Mouse (Mus musculus): Measurements from ENCODE around the gene Tmbim6. TPM values are rescaled to one million over a fixed set of nuclear protein-coding genes. Genes with fewer than 3 reads are reported as not detected.
A peak's percentile ranks its signal among the peaks of the same experiment; 100 is the strongest.

Gene Tmbim6
- total and polyA plus RNA-seq, 3 experiments: 207 to 334 (median 253) TPM

DNA sequence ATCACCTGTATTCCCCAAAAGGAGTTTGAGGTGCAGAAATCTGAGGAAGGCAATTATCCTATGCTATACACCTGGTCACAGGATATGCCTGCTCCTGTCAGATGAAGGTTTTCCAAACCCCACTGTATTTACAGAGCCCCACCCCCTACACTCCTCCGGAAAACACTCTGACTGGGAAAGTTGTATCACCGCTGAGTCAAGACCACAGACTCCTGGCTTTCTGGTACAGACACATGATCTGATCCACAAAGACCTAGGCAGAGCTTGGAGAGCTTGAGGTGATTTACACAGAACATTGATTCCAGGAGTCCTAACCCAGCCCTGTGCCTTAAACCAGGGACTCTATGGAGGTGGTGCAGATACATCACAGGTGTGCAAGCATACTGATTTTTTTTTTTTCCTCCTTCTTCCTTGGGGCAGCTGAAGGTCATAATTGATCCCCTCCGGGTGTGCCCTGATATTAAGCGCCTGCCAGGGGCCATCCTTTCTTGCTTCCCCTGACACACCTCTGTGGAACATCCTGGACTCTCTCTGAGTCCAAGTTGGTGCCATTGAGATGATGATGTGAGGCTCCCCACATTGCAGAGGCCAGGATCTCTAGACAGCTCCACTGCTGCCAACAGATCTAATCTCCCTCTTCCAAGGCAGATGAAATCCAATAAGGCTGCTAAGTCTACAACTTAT, 24.0 kb upstream of the Tmbim6 start:
- 40% methylated on average over 4 of the region's 4 CpGs for WGBS
- TF ChIP-seq EP300 (IDR thresholded peaks at IDR 0.05; ENCODE audit: insufficient read depth, low read depth, low read length) (no peak), POLR2A (IDR thresholded peaks at IDR 0.05; ENCODE audit: insufficient read depth, low read depth, low read length) (no peak), CTCF (IDR thresholded peaks at IDR 0.05) (no peak)
- H3K9ac ChIP-seq (ENCODE audit: low read depth, low read length): peak overlapping the region; percentile 60
- H3K4me3 ChIP-seq: peak overlapping the region; percentile 61
- intact Hi-C loops (cut with DNase I): loop anchor here (1.0 kb wide), 1 partner anchor 36 kb away; no protein-coding TSS in a partner anchor
- peaks cover 14% of the 10 kb centered on the region for H3K4me1 ChIP-seq (ENCODE audit: control insufficient read depth, insufficient read depth, low read length)
- H3K27me3 ChIP-seq (ENCODE audit: control insufficient read depth, insufficient read depth, low read length): no peaks in the 10 kb centered on the region
- H3K36me3 ChIP-seq (ENCODE audit: control insufficient read depth, insufficient read depth, low read length): peaks cover 8% of the 10 kb centered on the region
- peak overlapping the region; percentile 97 for H3K27ac ChIP-seq
- DNase-seq: no peak
- H3K79me2 ChIP-seq (replicated peaks; ENCODE audit: control insufficient read depth, insufficient read depth, low read length): peaks cover 3% of the 10 kb centered on the region

- intact Hi-C loops (cut with DNase I): loop anchor here (1.0 to 2.0 kb wide), 3 partner anchors 37 to 52 kb away; no protein-coding TSS in a partner anchor
- Histone ChIP-seq H3K36me3 (ENCODE audit: control insufficient read depth, insufficient read depth, low read length) (peaks cover 4% of the 10 kb centered on the region; the same call in 1 of the 2 replicates), H3K27me3 (ENCODE audit: control insufficient read depth, insufficient read depth, low read length) (no peaks in the 10 kb centered on the region), H3K9ac (ENCODE audit: low read depth, low read length) (peak overlapping the region; percentile 94), H3K4me1 (ENCODE audit: control insufficient read depth, insufficient read depth, low read length) (peaks cover 6% of the 10 kb centered on the region), H3K4me3 (peak overlapping the region; percentile 61), H3K79me2 (replicated peaks; ENCODE audit: control insufficient read depth, insufficient read depth, low read length) (no peaks in the 10 kb centered on the region; the same call in 1 of the 2 replicates), H3K27ac (peak overlapping the region; percentile 97)
- no peak for DNase-seq
- TF ChIP-seq CTCF (IDR thresholded peaks at IDR 0.05) (no peak), EP300 (IDR thresholded peaks at IDR 0.05; ENCODE audit: insufficient read depth, low read depth, low read length) (no peak), POLR2A (IDR thresholded peaks at IDR 0.05; ENCODE audit: insufficient read depth, low read depth, low read length) (no peak)
- 5% methylated on average over 26 of the region's 39 CpGs for WGBS
These were observed 23.1 kb upstream of the Tmbim6 start for GRCm38 (mm10) chr15:99369391-99370171.

- H3K36me3 ChIP-seq (ENCODE audit: control insufficient read depth, insufficient read depth, low read length): peaks cover 2% of the 10 kb centered on the region; the same call in 1 of the 2 replicates
- peak; percentile 95 to 100 for DNase-seq
- peak within 1 kb of the TSS; percentile 61 for H3K4me3 ChIP-seq
- TF ChIP-seq POLR2A (IDR thresholded peaks at IDR 0.05; ENCODE audit: insufficient read depth, low read depth, low read length): peak; percentile 71
- TF ChIP-seq CTCF (IDR thresholded peaks at IDR 0.05): peak; percentile 90
- TF ChIP-seq EP300 (IDR thresholded peaks at IDR 0.05; ENCODE audit: insufficient read depth, low read depth, low read length): peak; percentile 81; the same call in 1 of the 2 replicates
- WGBS: under 1% methylated on average over 40 of the region's 48 CpGs
- peaks cover 4% of the 10 kb centered on the region for H3K4me1 ChIP-seq (ENCODE audit: control insufficient read depth, insufficient read depth, low read length)
- H3K27ac ChIP-seq: peak within 1 kb of the TSS; percentile 97
- H3K9ac ChIP-seq (ENCODE audit: low read depth, low read length): peak within 1 kb of the TSS; percentile 94
- H3K79me2 ChIP-seq (replicated peaks; ENCODE audit: control insufficient read depth, insufficient read depth, low read length): no peaks in the 10 kb centered on the region; the same call in 1 of the 2 replicates
- intact Hi-C loops (cut with DNase I): loop anchor here (1.0 to 2.0 kb wide), 2 partner anchors 43 to 53 kb away; no protein-coding TSS in a partner anchor
- H3K27me3 ChIP-seq (ENCODE audit: control insufficient read depth, insufficient read depth, low read length): no peaks in the 10 kb centered on the region
These were observed 22.4 kb upstream of the Tmbim6 start, which contains the start of gene Fmnl3 for GRCm38 (mm10) chr15:99370259-99370691. Gene Fmnl3, minus strand, starts transcription at chr15:99370482.

- intact Hi-C loops (cut with DNase I): loop anchor here (2.0 kb wide), 1 partner anchor 45 kb away; no protein-coding TSS in a partner anchor
- H3K36me3 ChIP-seq (ENCODE audit: control insufficient read depth, insufficient read depth, low read length): no peaks in the 10 kb centered on the region
These were observed 20.9 kb upstream of the Tmbim6 start for GRCm38 (mm10) chr15:99371526-99372340.

GRCm38 (mm10) chr15:99372761-99373160, 19.9 kb upstream of the Tmbim6 start:
- 72% methylated on average over 9 of the region's 9 CpGs for WGBS
- H3K79me2 ChIP-seq (replicated peaks; ENCODE audit: control insufficient read depth, insufficient read depth, low read length): no peaks in the 10 kb centered on the region; the same call in 1 of the 2 replicates
- no peak overlapping the region for H3K27ac ChIP-seq
- intact Hi-C loops (cut with DNase I): no loop called here
- no peak overlapping the region for H3K4me3 ChIP-seq
- no peaks in the 10 kb centered on the region for H3K36me3 ChIP-seq (ENCODE audit: control insufficient read depth, insufficient read depth, low read length)
- H3K9ac ChIP-seq (ENCODE audit: low read depth, low read length): no peak overlapping the region
- H3K27me3 ChIP-seq (ENCODE audit: control insufficient read depth, insufficient read depth, low read length): no peaks in the 10 kb centered on the region
- no peak for TF ChIP-seq POLR2A (IDR thresholded peaks at IDR 0.05; ENCODE audit: insufficient read depth, low read depth, low read length)
- DNase-seq: no peak
- H3K4me1 ChIP-seq (ENCODE audit: control insufficient read depth, insufficient read depth, low read length): peaks cover 4% of the 10 kb centered on the region

More at GRCm38 (mm10) chr15:99371526-99372340, 20.9 kb upstream of the Tmbim6 start:
- Histone ChIP-seq H3K4me3 (no peak overlapping the region), H3K4me1 (ENCODE audit: control insufficient read depth, insufficient read depth, low read length) (peaks cover 4% of the 10 kb centered on the region), H3K79me2 (replicated peaks; ENCODE audit: control insufficient read depth, insufficient read depth, low read length) (no peaks in the 10 kb centered on the region; the same call in 1 of the 2 replicates), H3K9ac (ENCODE audit: low read depth, low read length) (no peak overlapping the region), H3K27ac (no peak overlapping the region), H3K27me3 (ENCODE audit: control insufficient read depth, insufficient read depth, low read length) (no peaks in the 10 kb centered on the region)
- TF ChIP-seq EP300 (IDR thresholded peaks at IDR 0.05; ENCODE audit: insufficient read depth, low read depth, low read length) (no peak), CTCF (IDR thresholded peaks at IDR 0.05) (no peak), POLR2A (IDR thresholded peaks at IDR 0.05; ENCODE audit: insufficient read depth, low read depth, low read length) (no peak)
- no peak for DNase-seq
- 80% methylated on average over 7 of the region's 7 CpGs for WGBS
